Mouse (Mus musculus) hindbrain, embryonic 16.5 days (tissue): ENCODE data around the gene Nans. TPM values are rescaled to one million over a fixed set of nuclear protein-coding genes. Genes with fewer than 3 reads are reported as not detected.
A peak's percentile ranks its signal among the peaks of the same experiment; 100 is the strongest.

Source experiments
- ATAC-seq: fragments of 200-750 bp; cut with Nextera tagmentation; 2 replicates; pipeline ENCODE4 v1.8.0; 2017; ENCODE audit warnings: moderate TSS enrichment, moderate library complexity
- H3K27ac ChIP-seq: fragments of 300-500 bp; sonication (generic); 2 replicates; pipeline ENCODE4 v1.5.1; 2014; ENCODE audit warnings: low read depth, mild to moderate bottlenecking, control low read depth, low read length, moderate library complexity
- H3K27me3 ChIP-seq: fragments of 300-500 bp; sonication (generic); replicated peaks from 2 replicates; pipeline ENCODE4 v1.6.1; 2014; ENCODE audit warnings: low read length; ENCODE audit not compliant: control insufficient read depth, insufficient read depth
- H3K36me3 ChIP-seq: fragments of 300-500 bp; sonication (generic); 2 replicates; pipeline ENCODE4 v1.6.1; 2014; ENCODE audit warnings: mild to moderate bottlenecking, low read length, moderate library complexity, mixed read lengths; ENCODE audit not compliant: control insufficient read depth, insufficient read depth
- H3K4me1 ChIP-seq: fragments of 300-500 bp; sonication (generic); 2 replicates; pipeline ENCODE4 v1.6.1; 2014; ENCODE audit warnings: low read depth, low read length; ENCODE audit not compliant: control insufficient read depth, insufficient read depth
- H3K4me2 ChIP-seq: fragments of 300-500 bp; sonication (generic); 2 replicates; pipeline ENCODE4 v1.6.1; 2014; ENCODE audit warnings: mild to moderate bottlenecking, low read length, control low read depth, moderate library complexity
- H3K4me3 ChIP-seq: fragments of 300-500 bp; sonication (generic); 2 replicates; pipeline ENCODE4 v1.5.1; 2014; ENCODE audit warnings: mild to moderate bottlenecking, low read length, control low read depth, moderate library complexity
- H3K9ac ChIP-seq: fragments of 300-500 bp; sonication (generic); 2 replicates; pipeline ENCODE4 v1.6.1; 2014; ENCODE audit warnings: low read depth, mild to moderate bottlenecking, control low read depth, low read length, moderate library complexity
- H3K9me3 ChIP-seq: fragments of 300-500 bp; sonication (generic); 2 replicates; pipeline ENCODE4 v1.6.1; 2014; ENCODE audit warnings: mild to moderate bottlenecking, low read length, moderate library complexity; ENCODE audit not compliant: control insufficient read depth
- WGBS: fragments of 180-500 bp; shearing (Covaris S2); extraction: QIAGEN DNeasy Blood & Tissue Kit; methylation state at CpG from one replicate; pipeline ENCODE4 v1.1.7; 2014; 5-methylcytosine and 5-hydroxymethylcytosine counted together
- polyA plus RNA-seq: library from polyadenylated mRNA; unstranded; fragments of >200 nt; fragmentation: Nextera tagmentation; extraction: Ambion mirVana; gene quantifications from 2 replicates; pipeline ENCODE4 v1.2.1, GENCODE M21; 2015

Gene Nans
- polyA plus RNA-seq, 1 experiment from 2014 or later = 77.1 TPM

- ATAC-seq = peak; percentile 43
- Histone ChIP-seq H3K4me3 (peak overlapping the region; percentile 96), H3K36me3 (no peaks in the 10 kb centered on the region), H3K27ac (peak overlapping the region; percentile 98), H3K9ac (peak overlapping the region; percentile 99), H3K4me1 (peaks cover 20% of the 10 kb centered on the region), H3K27me3 (no peaks in the 10 kb centered on the region), H3K4me2 (peak overlapping the region; percentile 76), H3K9me3 (no peaks in the 10 kb centered on the region)
- WGBS = under 1% methylated on average over 86 of the region's 111 CpGs
Observed at GRCm38 (mm10) chr4:46451758-46452480, 37.1 kb upstream of the Nans start.

GRCm38 (mm10) chr4:46452481-46452850, 36.6 kb upstream of the Nans start:
- 0% methylated on average over 19 of the region's 19 CpGs for WGBS
- peak; percentile 10 for ATAC-seq
- Histone ChIP-seq H3K9ac (peak overlapping the region; percentile 99), H3K27me3 (no peaks in the 10 kb centered on the region), H3K36me3 (no peaks in the 10 kb centered on the region), H3K4me3 (peak overlapping the region; percentile 96), H3K27ac (peak overlapping the region; percentile 98), H3K4me2 (peak overlapping the region; percentile 76), H3K9me3 (no peaks in the 10 kb centered on the region), H3K4me1 (peaks cover 20% of the 10 kb centered on the region)

- Histone ChIP-seq H3K9ac (no peak overlapping the region; the same call in none of the 2 replicates), H3K9me3 (no peaks in the 10 kb centered on the region), H3K4me1 (peaks cover 20% of the 10 kb centered on the region), H3K36me3 (no peaks in the 10 kb centered on the region), H3K27me3 (no peaks in the 10 kb centered on the region), H3K4me3 (peak overlapping the region; percentile 96), H3K4me2 (peak overlapping the region; percentile 76), H3K27ac (peak overlapping the region; percentile 12; the same call in 1 of the 2 replicates)
- 43% methylated on average over 13 of the region's 13 CpGs for WGBS
- ATAC-seq = no peak
Observed at GRCm38 (mm10) chr4:46452855-46453719, 36.0 kb upstream of the Nans start.

GRCm38 (mm10) chr4:46454097-46454864, 34.8 kb upstream of the Nans start:
- ATAC-seq = no peak
- H3K4me1 ChIP-seq = peaks cover 20% of the 10 kb centered on the region
- no peak overlapping the region for H3K4me2 ChIP-seq
- H3K36me3 ChIP-seq = no peaks in the 10 kb centered on the region
- WGBS = 85% methylated on average over 5 of the region's 5 CpGs
- no peak overlapping the region for H3K4me3 ChIP-seq
- H3K9ac ChIP-seq = no peak overlapping the region
- H3K27ac ChIP-seq = no peak overlapping the region
- H3K27me3 ChIP-seq = no peaks in the 10 kb centered on the region
- H3K9me3 ChIP-seq = no peaks in the 10 kb centered on the region

GRCm38 (mm10) chr4:46456762-46457161, 32.3 kb upstream of the Nans start:
- no peak for ATAC-seq
- WGBS = 90% methylated on average over 4 of the region's 4 CpGs
- peaks cover 17% of the 10 kb centered on the region for H3K4me1 ChIP-seq

GRCm38 (mm10) chr4:46457186-46457585, 31.9 kb upstream of the Nans start:
- Histone ChIP-seq H3K27ac (no peak overlapping the region), H3K9me3 (no peaks in the 10 kb centered on the region), H3K36me3 (no peaks in the 10 kb centered on the region), H3K4me1 (peaks cover 17% of the 10 kb centered on the region), H3K4me2 (no peak overlapping the region), H3K4me3 (no peak overlapping the region), H3K27me3 (no peaks in the 10 kb centered on the region), H3K9ac (no peak overlapping the region)
- ATAC-seq = no peak
- WGBS = 94% methylated on average over 3 of the region's 3 CpGs

More at GRCm38 (mm10) chr4:46456762-46457161, 32.3 kb upstream of the Nans start:
- Histone ChIP-seq H3K4me2 (no peak overlapping the region), H3K27me3 (no peaks in the 10 kb centered on the region), H3K4me3 (no peak overlapping the region), H3K36me3 (no peaks in the 10 kb centered on the region), H3K9ac (no peak overlapping the region), H3K9me3 (no peaks in the 10 kb centered on the region), H3K27ac (no peak overlapping the region)

- WGBS = 91% methylated on average over 2 of the region's 2 CpGs
- H3K4me2 ChIP-seq = no peak overlapping the region
- peaks cover 6% of the 10 kb centered on the region for H3K4me1 ChIP-seq
- H3K27me3 ChIP-seq = no peaks in the 10 kb centered on the region
- no peak overlapping the region for H3K4me3 ChIP-seq
- no peak for ATAC-seq
- H3K27ac ChIP-seq = no peak overlapping the region
- no peaks in the 10 kb centered on the region for H3K36me3 ChIP-seq
- no peaks in the 10 kb centered on the region for H3K9me3 ChIP-seq
- H3K9ac ChIP-seq = no peak overlapping the region
Observed at GRCm38 (mm10) chr4:46458411-46458810, 30.6 kb upstream of the Nans start.

- H3K4me2 ChIP-seq = no peak overlapping the region
- ATAC-seq = no peak
- no peak overlapping the region for H3K4me3 ChIP-seq
- no peak overlapping the region for H3K9ac ChIP-seq
- H3K27me3 ChIP-seq = no peaks in the 10 kb centered on the region
- H3K27ac ChIP-seq = no peak overlapping the region
- H3K4me1 ChIP-seq = no peaks in the 10 kb centered on the region
- peaks cover 13% of the 10 kb centered on the region for H3K36me3 ChIP-seq
- no peaks in the 10 kb centered on the region for H3K9me3 ChIP-seq
- WGBS = 85% methylated on average over 7 of the region's 7 CpGs
Observed at GRCm38 (mm10) chr4:46463130-46463830, 25.8 kb upstream of the Nans start.
